Mouse (Mus musculus) MEL (cell line): ENCODE measurements at regions not wholly inside any gene's neighbourhood (a gene's known extent, or its start where the extent isn't known, plus 50 kb on each side); places are given as distances from the start of the nearest gene placed in this dataset.

Experiments
- DNase-seq: peaks from one replicate; pipeline ENCODE4 v3.0.0; 2011; ENCODE audit warnings: low read depth, low spot score
- H3K27ac ChIP-seq: 2 replicates; pipeline ENCODE4 v1.5.1; 2012; ENCODE audit warnings: low read depth, mild to moderate bottlenecking, control low read depth, low read length, moderate library complexity; ENCODE audit not compliant: control insufficient read depth
- H3K27me3 ChIP-seq, 2 experiments: fragments of 150-350 bp in 1 of 2; sonication (generic) in 1 of 2; 2 replicates each; pipeline ENCODE4 v1.6.1; 2012; ENCODE audit warnings: low read length in 2 of 2, mild to moderate bottlenecking in 2 of 2, improper control_type of control experiment in 1 of 2, moderate library complexity in 1 of 2; ENCODE audit not compliant: insufficient read depth in 2 of 2, control insufficient read depth in 1 of 2
- H3K36me3 ChIP-seq, 2 experiments: 2 replicates each; pipeline ENCODE4 v1.6.1; 2012 to 2014; ENCODE audit warnings: low read length in 2 of 2, improper control_type of control experiment in 1 of 2, inconsistent platforms in 1 of 2, mild to moderate bottlenecking in 1 of 2; ENCODE audit not compliant: insufficient read depth in 2 of 2, control insufficient read depth in 1 of 2
- H3K4me1 ChIP-seq, 2 experiments: fragments of 150-350 bp in 1 of 2; sonication (generic) in 1 of 2; 2 replicates each; pipeline ENCODE4 v1.6.1; 2012; ENCODE audit warnings: low read length in 2 of 2, improper control_type of control experiment in 1 of 2, mild to moderate bottlenecking in 1 of 2; ENCODE audit not compliant: insufficient read depth in 2 of 2, control insufficient read depth in 1 of 2
- H3K4me3 ChIP-seq, 2 experiments: fragments of 150-350 bp in 1 of 2; sonication (generic) in 1 of 2; 2 replicates each; pipeline ENCODE4 v1.5.1; 2012; ENCODE audit warnings: low read depth in 2 of 2, low read length in 2 of 2, mild to moderate bottlenecking in 2 of 2, moderate library complexity in 2 of 2, control low read depth in 1 of 2, improper control_type of control experiment in 1 of 2; ENCODE audit not compliant: control insufficient read depth in 1 of 2, insufficient read depth in 1 of 2
- H3K79me2 ChIP-seq: 2 replicates; pipeline ENCODE4 v1.6.1; 2012; ENCODE audit warnings: mild to moderate bottlenecking, low read length, moderate library complexity; ENCODE audit not compliant: control insufficient read depth, poor library complexity, insufficient read depth
- H3K9ac ChIP-seq: 2 replicates; pipeline ENCODE4 v1.6.1; 2012; ENCODE audit warnings: low read depth, mild to moderate bottlenecking, control low read depth, low read length, moderate library complexity; ENCODE audit not compliant: control insufficient read depth, poor library complexity, severe bottlenecking
- H3K9me3 ChIP-seq: fragments of 150-350 bp; sonication (generic); replicated peaks from 2 replicates; pipeline ENCODE4 v1.6.1; 2012; ENCODE audit warnings: mild to moderate bottlenecking, low read length, improper control_type of control experiment, moderate library complexity; ENCODE audit not compliant: insufficient read depth
- BHLHE40 ChIP-seq: IDR thresholded peaks from 2 replicates; pipeline ENCODE4 v1.6.1; 2012; ENCODE audit warnings: low read depth, mild to moderate bottlenecking, inconsistent platforms, low read length, improper control_type of control experiment, borderline replicate concordance
- CHD2 ChIP-seq: IDR thresholded peaks from 2 replicates; pipeline ENCODE4 v1.6.1; 2011; ENCODE audit warnings: low read length, improper control_type of control experiment
- CTCF ChIP-seq, 3 experiments: IDR thresholded peaks in 2 of 3; conservative IDR thresholded peaks in 1 of 3; 2 replicates each; pipeline ENCODE4 v1.5.1; 2011 to 2012; ENCODE audit warnings: low read length in 3 of 3, low read depth in 2 of 3, mild to moderate bottlenecking in 2 of 3, improper control_type of control experiment in 1 of 3, inconsistent platforms in 1 of 3, mixed read lengths in 1 of 3, moderate library complexity in 1 of 3; ENCODE audit not compliant: control insufficient read depth in 1 of 3, insufficient read depth in 1 of 3, poor library complexity in 1 of 3, severe bottlenecking in 1 of 3
- E2F4 ChIP-seq: IDR thresholded peaks from 2 replicates; pipeline ENCODE4 v1.6.1; 2011; ENCODE audit warnings: low read depth, low read length, improper control_type of control experiment, borderline replicate concordance
- ELF1 ChIP-seq: IDR thresholded peaks from 2 replicates; pipeline ENCODE4 v1.6.1; 2014; ENCODE audit warnings: low read depth, mild to moderate bottlenecking, inconsistent platforms, low read length, improper control_type of control experiment, moderate library complexity
- EP300 ChIP-seq, 2 experiments: IDR thresholded peaks; 2 replicates each; pipeline ENCODE4 v1.6.1; 2011; ENCODE audit warnings: improper control_type of control experiment in 2 of 2, low read length in 2 of 2, low read depth in 1 of 2, mild to moderate bottlenecking in 1 of 2
- GABPA ChIP-seq: IDR thresholded peaks from 2 replicates; pipeline ENCODE4 v1.6.1; 2012; ENCODE audit warnings: low read depth, mild to moderate bottlenecking, inconsistent platforms, low read length, improper control_type of control experiment, moderate library complexity
- GATA1 ChIP-seq: IDR thresholded peaks from 2 replicates; pipeline ENCODE4 v1.6.1; 2011; ENCODE audit warnings: low read depth, low read length, improper control_type of control experiment
- MAZ ChIP-seq: IDR thresholded peaks from 2 replicates; pipeline ENCODE4 v1.6.1; 2012; ENCODE audit warnings: low read depth, mild to moderate bottlenecking, inconsistent platforms, low read length, improper control_type of control experiment
- MEF2A ChIP-seq: IDR thresholded peaks from 2 replicates; pipeline ENCODE4 v1.6.1; 2014; ENCODE audit warnings: low read depth, mild to moderate bottlenecking, inconsistent platforms, low read length, improper control_type of control experiment; ENCODE audit not compliant: poor library complexity, insufficient replicate concordance, severe bottlenecking; ENCODE audit errors: extremely low read depth
- MYB ChIP-seq: IDR thresholded peaks from 2 replicates; pipeline ENCODE4 v1.6.1; 2011; ENCODE audit warnings: mild to moderate bottlenecking, low read depth, low read length, improper control_type of control experiment
- MYC ChIP-seq: IDR thresholded peaks from 2 replicates; pipeline ENCODE4 v1.6.1; 2011; ENCODE audit warnings: low read depth, mild to moderate bottlenecking, low read length, improper control_type of control experiment, moderate library complexity
- POLR2A ChIP-seq, 2 experiments: IDR thresholded peaks; 2 replicates each; pipeline ENCODE4 v1.6.1; 2011 to 2012; ENCODE audit warnings: low read length in 2 of 2, mild to moderate bottlenecking in 2 of 2, control low read depth in 1 of 2, improper control_type of control experiment in 1 of 2, low read depth in 1 of 2, moderate library complexity in 1 of 2; ENCODE audit not compliant: control insufficient read depth in 1 of 2, insufficient read depth in 1 of 2, poor library complexity in 1 of 2
- RAD21 ChIP-seq: IDR thresholded peaks from 2 replicates; pipeline ENCODE4 v1.6.1; 2011; ENCODE audit warnings: mild to moderate bottlenecking, low read depth, low read length, improper control_type of control experiment
- RCOR1 ChIP-seq: IDR thresholded peaks from 2 replicates; pipeline ENCODE4 v1.6.1; 2012; ENCODE audit warnings: low read depth, mild to moderate bottlenecking, inconsistent platforms, low read length, improper control_type of control experiment
- SMC3 ChIP-seq: IDR thresholded peaks from 2 replicates; pipeline ENCODE4 v1.6.1; 2011; ENCODE audit warnings: low read depth, low read length, improper control_type of control experiment
- UBTF ChIP-seq: IDR thresholded peaks from 2 replicates; pipeline ENCODE4 v1.6.1; 2012; ENCODE audit warnings: low read depth, mild to moderate bottlenecking, inconsistent platforms, low read length, improper control_type of control experiment, moderate library complexity, borderline replicate concordance; ENCODE audit not compliant: insufficient read depth
- ZC3H11A ChIP-seq: IDR thresholded peaks from 2 replicates; pipeline ENCODE4 v1.6.1; 2012; ENCODE audit warnings: low read depth, mild to moderate bottlenecking, inconsistent platforms, low read length, improper control_type of control experiment

DNA sequence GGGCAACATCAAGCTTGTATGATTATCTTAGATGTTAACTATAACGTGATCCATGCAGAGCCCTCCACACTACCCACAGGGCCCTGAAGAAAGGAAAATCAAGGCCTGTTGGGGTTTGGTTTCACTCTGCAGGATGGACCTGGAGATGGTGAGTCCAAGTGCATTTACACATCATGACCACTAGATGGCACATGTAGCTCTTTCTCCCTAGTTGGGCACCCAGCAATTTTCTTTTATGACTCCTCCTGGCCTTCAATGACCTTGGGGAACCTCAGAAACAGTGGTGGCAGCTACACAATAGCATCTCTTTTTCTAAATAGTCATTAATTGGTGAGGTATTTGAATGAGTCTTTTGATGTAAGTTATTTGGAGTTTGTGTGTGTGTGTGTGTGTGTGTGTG lies 442.1 kb downstream of the Etnk1 start:
- no peaks in the 10 kb centered on the region for H3K4me1 ChIP-seq
- no peak overlapping the region for H3K27ac ChIP-seq
- no peaks in the 10 kb centered on the region for H3K27me3 ChIP-seq
- TF ChIP-seq MYC (no peak), MAZ (no peak), RAD21 (peak; percentile 87), E2F4 (no peak), CTCF (IDR thresholded peaks at IDR 0.05 in 2 of 3, conservative IDR thresholded peaks at IDR 0.05 in 1 of 3; ENCODE audit: control insufficient read depth in 1 of 3, insufficient read depth in 1 of 3, low read depth in 2 of 3, low read length in 3 of 3, poor library complexity in 1 of 3, severe bottlenecking in 1 of 3) (peak; percentile 62 to 78 (median 75)), ZC3H11A (peak; percentile 88), BHLHE40 (no peak), EP300 (IDR thresholded peaks at IDR 0.05; ENCODE audit: low read depth in 1 of 2, low read length in 2 of 2) (no peak), UBTF (no peak), SMC3 (peak; percentile 92), MEF2A (no peak), RCOR1 (no peak), GATA1 (no peak), CHD2 (no peak)
- TF ChIP-seq, all 39 proteins: peak for 4
- Histone ChIP-seq H3K4me3 (no peak overlapping the region), H3K79me2 (no peaks in the 10 kb centered on the region), H3K9ac (no peak overlapping the region), H3K36me3 (no peaks in the 10 kb centered on the region), H3K9me3 (no peaks in the 10 kb centered on the region)
- peak; percentile 49 for DNase-seq

- Histone ChIP-seq H3K4me3 (no peak overlapping the region), H3K9ac (no peak overlapping the region), H3K27ac (no peak overlapping the region), H3K27me3 (no peaks in the 10 kb centered on the region), H3K36me3 (no peaks in the 10 kb centered on the region), H3K4me1 (no peaks in the 10 kb centered on the region), H3K9me3 (no peaks in the 10 kb centered on the region), H3K79me2 (no peaks in the 10 kb centered on the region)
- DNase-seq, result no peak
- TF ChIP-seq GABPA, result no peak
- TF ChIP-seq POLR2A (IDR thresholded peaks at IDR 0.05; ENCODE audit: control insufficient read depth in 1 of 2, insufficient read depth in 1 of 2, low read depth in 1 of 2, low read length in 2 of 2, poor library complexity in 1 of 2), result no peak
- no peak for TF ChIP-seq MYB
- TF ChIP-seq ELF1, result no peak
- no peak for TF ChIP-seq E2F4
Observed at GRCm38 (mm10) chr6:143612966-143613365, 445.9 kb downstream of the Etnk1 start.
